Mouse (Mus musculus) layer of hippocampus, adult 18-20 months (tissue): ENCODE data around the gene Tacc2. TPM values are rescaled to one million over a fixed set of nuclear protein-coding genes. Genes with fewer than 3 reads are reported as not detected.

Experiments
- DNase-seq, 2 experiments: peaks; one replicate each; pipeline ENCODE4 v3.0.0; 2022; ENCODE audit warnings: low spot score in 2 of 2
- total RNA-seq, 2 experiments: library from RNA; stranded (reverse); gene quantifications; 2 replicates each; pipeline ENCODE4 v1.2.3; 2021

Tacc2 gene
- total RNA-seq, 2 experiments from 2014 or later = 73.8 to 77.5 TPM

GRCm38 (mm10) chr7:130764160-130764559, 186.9 kb downstream of the Tacc2 start:
- no peak for DNase-seq

- DNase-seq = no peak
Measured at GRCm38 (mm10) chr7:130766411-130767170, 189.4 kb downstream of the Tacc2 start.

- DNase-seq = no peak
Measured at GRCm38 (mm10) chr7:130768151-130768550, 190.9 kb downstream of the Tacc2 start.

GRCm38 (mm10) chr7:130770707-130771106, 193.5 kb downstream of the Tacc2 start:
- peak; percentile 68 to 84 for DNase-seq

GRCm38 (mm10) chr7:130773171-130773830, 196.1 kb downstream of the Tacc2 start:
- DNase-seq = no peak

GRCm38 (mm10) chr7:130773914-130774630, 196.8 kb downstream of the Tacc2 start, which contains the start of gene Btbd16:
Gene Btbd16 (plus strand): TSS chr7:130774069.
- DNase-seq = no peak

- no peak for DNase-seq
Measured at GRCm38 (mm10) chr7:130780866-130781419, 203.7 kb downstream of the Tacc2 start.

- DNase-seq = no peak
Measured at GRCm38 (mm10) chr7:130782501-130783050, 205.3 kb downstream of the Tacc2 start.

- DNase-seq = no peak
Measured at GRCm38 (mm10) chr7:130785923-130786575, 208.8 kb downstream of the Tacc2 start.

- DNase-seq = no peak
Measured at GRCm38 (mm10) chr7:130786708-130787107, 209.5 kb downstream of the Tacc2 start.

- DNase-seq = no peak
Measured at GRCm38 (mm10) chr7:130787537-130787936, 210.3 kb downstream of the Tacc2 start.

GRCm38 (mm10) chr7:130788950-130789349, 211.7 kb downstream of the Tacc2 start:
- DNase-seq = no peak

- DNase-seq = no peak
Measured at GRCm38 (mm10) chr7:130789456-130789855, 212.2 kb downstream of the Tacc2 start.

GRCm38 (mm10) chr7:130793671-130794070, 216.4 kb downstream of the Tacc2 start:
- no peak for DNase-seq

GRCm38 (mm10) chr7:130796786-130797185, 219.5 kb downstream of the Tacc2 start:
- no peak for DNase-seq

GRCm38 (mm10) chr7:130797524-130797923, 220.3 kb downstream of the Tacc2 start:
- no peak for DNase-seq

- DNase-seq = no peak
Measured at GRCm38 (mm10) chr7:130799418-130799817, 222.2 kb downstream of the Tacc2 start.

- DNase-seq = no peak
Measured at GRCm38 (mm10) chr7:130800681-130801080, 223.4 kb downstream of the Tacc2 start.

- DNase-seq = no peak
Measured at GRCm38 (mm10) chr7:130801811-130802210, 224.6 kb downstream of the Tacc2 start.

GRCm38 (mm10) chr7:130803251-130803825, 226.1 kb downstream of the Tacc2 start:
- peak in 1 of 2 experiments; percentile 13 for DNase-seq
